Mouse (Mus musculus) heart, embryonic 11.5 days (tissue): ENCODE data around the gene Dnaja3. TPM values are rescaled to one million over a fixed set of nuclear protein-coding genes. Genes with fewer than 3 reads are reported as not detected.

Experiments
- ATAC-seq: fragments of 200-750 bp; cut with Nextera tagmentation; replicated peaks from 2 replicates; pipeline ENCODE4 v1.8.0; 2017; ENCODE audit warnings: moderate library complexity; ENCODE audit not compliant: insufficient number of reproducible peaks, low FRiP score, low TSS enrichment
- H3K27ac ChIP-seq: fragments of 300-500 bp; sonication (generic); 2 replicates; pipeline ENCODE4 v1.5.1; 2014; ENCODE audit warnings: mild to moderate bottlenecking, low read depth, low read length
- H3K27me3 ChIP-seq: fragments of 300-500 bp; sonication (generic); 2 replicates; pipeline ENCODE4 v1.6.1; 2014; ENCODE audit warnings: mild to moderate bottlenecking, low read length, mixed read lengths; ENCODE audit not compliant: control insufficient read depth, insufficient read depth
- H3K36me3 ChIP-seq: fragments of 300-500 bp; sonication (generic); 2 replicates; pipeline ENCODE4 v1.6.1; 2014; ENCODE audit warnings: mild to moderate bottlenecking, low read length, moderate library complexity, mixed read lengths; ENCODE audit not compliant: control insufficient read depth, insufficient read depth
- H3K4me1 ChIP-seq: fragments of 300-500 bp; sonication (generic); 2 replicates; pipeline ENCODE4 v1.6.1; 2014; ENCODE audit warnings: low read length; ENCODE audit not compliant: control insufficient read depth, insufficient read depth
- H3K4me2 ChIP-seq: fragments of 300-500 bp; sonication (generic); 2 replicates; pipeline ENCODE4 v1.6.1; 2014; ENCODE audit warnings: mild to moderate bottlenecking, moderate library complexity
- H3K4me3 ChIP-seq: fragments of 300-500 bp; sonication (generic); 2 replicates; pipeline ENCODE4 v1.5.1; 2014; ENCODE audit warnings: low read depth, low read length
- H3K9ac ChIP-seq: fragments of 300-500 bp; sonication (generic); 2 replicates; pipeline ENCODE4 v1.6.1; 2014; ENCODE audit warnings: mild to moderate bottlenecking, low read depth, low read length, moderate library complexity
- H3K9me3 ChIP-seq: fragments of 300-500 bp; sonication (generic); replicated peaks from 2 replicates; pipeline ENCODE4 v1.6.1; 2016; ENCODE audit warnings: low read length; ENCODE audit not compliant: control insufficient read depth
- WGBS: fragments of 180-500 bp; shearing (Covaris S2); extraction: QIAGEN DNeasy Blood & Tissue Kit; methylation state at CpG from one replicate; pipeline ENCODE4 v1.1.7; 2014; ENCODE audit not compliant: insufficient replicate concordance; 5-methylcytosine and 5-hydroxymethylcytosine counted together
- polyA plus RNA-seq: library from polyadenylated mRNA; unstranded; fragments of >200 nt; fragmentation: Nextera tagmentation; extraction: Ambion mirVana; gene quantifications from 2 replicates; pipeline ENCODE4 v1.2.1, GENCODE M21; 2014

Dnaja3 gene
- polyA plus RNA-seq, 1 experiment from 2014 or later: 63.6 TPM

DNA sequence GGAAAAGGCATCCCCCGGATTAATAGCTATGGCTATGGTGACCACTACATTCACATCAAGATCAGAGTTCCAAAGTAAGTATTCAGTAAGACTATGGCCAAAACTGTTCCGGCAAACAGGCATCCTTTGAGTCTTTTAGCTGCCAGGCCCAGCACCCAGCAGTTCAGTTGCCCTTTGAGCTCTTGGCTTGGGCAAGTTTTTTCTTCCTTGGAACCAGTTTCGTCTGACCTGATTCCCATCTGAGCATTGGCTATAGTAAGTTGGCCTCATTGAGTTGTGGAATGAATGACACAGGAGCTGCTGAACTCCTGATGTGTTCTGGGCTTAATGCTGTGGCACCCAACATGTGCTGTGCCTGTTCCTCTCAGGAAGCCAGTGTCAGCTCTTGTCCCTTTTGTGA is 61.4 kb downstream of the Dnaja3 start:
- Histone ChIP-seq H3K4me3 (no peak overlapping the region), H3K9me3 (no peaks in the 10 kb centered on the region), H3K27me3 (no peaks in the 10 kb centered on the region), H3K9ac (no peak overlapping the region), H3K36me3 (peaks cover 52% of the 10 kb centered on the region), H3K4me2 (no peak overlapping the region), H3K4me1 (no peaks in the 10 kb centered on the region), H3K27ac (no peak overlapping the region)
- WGBS: 90% methylated on average over 3 of the region's 3 CpGs
- no peak for ATAC-seq

DNA sequence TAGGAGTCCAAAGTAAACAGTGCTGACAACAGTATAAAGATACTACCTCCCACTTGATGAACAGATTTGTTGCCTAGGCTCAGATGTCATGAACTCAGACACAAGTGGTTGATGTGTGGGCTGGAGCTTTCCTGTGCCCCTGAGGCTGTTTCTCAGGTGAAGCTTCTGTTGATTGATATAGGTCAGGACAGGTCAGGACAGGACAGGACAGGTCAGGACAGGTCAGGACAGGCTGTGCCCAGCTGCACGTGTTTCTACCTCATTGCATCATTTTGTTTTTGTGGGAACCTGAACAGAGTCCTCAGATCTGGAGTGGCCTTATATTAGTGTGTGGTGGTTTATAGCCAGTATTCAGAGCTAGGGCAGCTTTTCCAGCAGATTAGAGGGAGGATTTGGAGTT is 62.9 kb downstream of the Dnaja3 start:
- no peak overlapping the region for H3K27ac ChIP-seq
- H3K4me3 ChIP-seq: no peak overlapping the region
- H3K9me3 ChIP-seq: no peaks in the 10 kb centered on the region
- peaks cover 45% of the 10 kb centered on the region for H3K36me3 ChIP-seq
- 72% methylated on average over 1 of the region's 1 CpGs for WGBS
- no peak overlapping the region for H3K4me2 ChIP-seq
- no peaks in the 10 kb centered on the region for H3K4me1 ChIP-seq
- no peak for ATAC-seq
- no peak overlapping the region for H3K9ac ChIP-seq
- H3K27me3 ChIP-seq: no peaks in the 10 kb centered on the region

DNA sequence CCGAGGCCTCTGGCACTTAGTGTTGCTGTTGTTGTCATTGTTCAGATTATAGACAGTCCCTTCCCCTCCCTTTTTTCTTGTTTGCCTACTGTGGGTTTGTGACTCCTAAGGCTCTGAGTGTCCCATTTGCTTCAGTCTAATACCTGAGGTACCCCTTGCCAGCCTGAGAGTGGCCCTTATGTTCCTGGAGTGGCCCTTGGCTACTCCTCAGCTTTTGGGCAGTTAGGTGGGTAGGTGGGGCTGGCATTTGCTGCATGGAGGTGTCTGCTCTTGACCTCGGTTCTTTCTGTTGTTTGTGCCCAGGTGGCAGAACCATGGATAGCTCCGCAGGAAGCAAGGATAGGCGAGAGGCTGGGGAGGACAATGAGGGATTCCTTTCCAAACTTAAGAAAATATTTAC is 65.8 kb downstream of the Dnaja3 start:
- Histone ChIP-seq H3K9ac (no peak overlapping the region), H3K27me3 (no peaks in the 10 kb centered on the region), H3K36me3 (peaks cover 45% of the 10 kb centered on the region), H3K9me3 (no peaks in the 10 kb centered on the region), H3K4me3 (no peak overlapping the region), H3K27ac (no peak overlapping the region), H3K4me1 (no peaks in the 10 kb centered on the region), H3K4me2 (no peak overlapping the region)
- 57% methylated on average over 4 of the region's 4 CpGs for WGBS
- no peak for ATAC-seq

- 92% methylated on average over 4 of the region's 4 CpGs for WGBS
- Histone ChIP-seq H3K4me2 (no peak overlapping the region), H3K9me3 (no peaks in the 10 kb centered on the region), H3K27ac (no peak overlapping the region), H3K4me1 (no peaks in the 10 kb centered on the region), H3K9ac (no peak overlapping the region), H3K4me3 (no peak overlapping the region), H3K27me3 (no peaks in the 10 kb centered on the region), H3K36me3 (peaks cover 35% of the 10 kb centered on the region)
- ATAC-seq: no peak
Observed at GRCm38 (mm10) chr16:4711173-4711572, 71.4 kb downstream of the Dnaja3 start.

- no peak for ATAC-seq
- Histone ChIP-seq H3K27ac (no peak overlapping the region), H3K36me3 (peaks cover 26% of the 10 kb centered on the region), H3K9ac (no peak overlapping the region), H3K4me1 (no peaks in the 10 kb centered on the region), H3K9me3 (no peaks in the 10 kb centered on the region), H3K4me3 (no peak overlapping the region), H3K4me2 (no peak overlapping the region), H3K27me3 (no peaks in the 10 kb centered on the region)
- 75% methylated on average over 17 of the region's 17 CpGs for WGBS
Observed at GRCm38 (mm10) chr16:4713861-4714710, 74.3 kb downstream of the Dnaja3 start.

- H3K36me3 ChIP-seq: peaks cover 16% of the 10 kb centered on the region
- H3K9ac ChIP-seq: peak overlapping the region; percentile 89; the same call in 1 of the 2 replicates
- ATAC-seq: no peak
- no peak overlapping the region for H3K27ac ChIP-seq
- H3K4me3 ChIP-seq: peak overlapping the region; percentile 72
- H3K4me1 ChIP-seq: no peaks in the 10 kb centered on the region
- H3K9me3 ChIP-seq: no peaks in the 10 kb centered on the region
- no peaks in the 10 kb centered on the region for H3K27me3 ChIP-seq
- peak overlapping the region; percentile 78 for H3K4me2 ChIP-seq
- 81% methylated on average over 3 of the region's 3 CpGs for WGBS
Observed at GRCm38 (mm10) chr16:4717866-4718265, 78.1 kb downstream of the Dnaja3 start.

GRCm38 (mm10) chr16:4718753-4719518 is 79.1 kb downstream of the Dnaja3 start, which contains the start of gene Nmral1:
Gene Nmral1 (minus strand): TSS chr16:4719356.
- WGBS: 13% methylated on average over 33 of the region's 33 CpGs
- no peaks in the 10 kb centered on the region for H3K9me3 ChIP-seq

DNA sequence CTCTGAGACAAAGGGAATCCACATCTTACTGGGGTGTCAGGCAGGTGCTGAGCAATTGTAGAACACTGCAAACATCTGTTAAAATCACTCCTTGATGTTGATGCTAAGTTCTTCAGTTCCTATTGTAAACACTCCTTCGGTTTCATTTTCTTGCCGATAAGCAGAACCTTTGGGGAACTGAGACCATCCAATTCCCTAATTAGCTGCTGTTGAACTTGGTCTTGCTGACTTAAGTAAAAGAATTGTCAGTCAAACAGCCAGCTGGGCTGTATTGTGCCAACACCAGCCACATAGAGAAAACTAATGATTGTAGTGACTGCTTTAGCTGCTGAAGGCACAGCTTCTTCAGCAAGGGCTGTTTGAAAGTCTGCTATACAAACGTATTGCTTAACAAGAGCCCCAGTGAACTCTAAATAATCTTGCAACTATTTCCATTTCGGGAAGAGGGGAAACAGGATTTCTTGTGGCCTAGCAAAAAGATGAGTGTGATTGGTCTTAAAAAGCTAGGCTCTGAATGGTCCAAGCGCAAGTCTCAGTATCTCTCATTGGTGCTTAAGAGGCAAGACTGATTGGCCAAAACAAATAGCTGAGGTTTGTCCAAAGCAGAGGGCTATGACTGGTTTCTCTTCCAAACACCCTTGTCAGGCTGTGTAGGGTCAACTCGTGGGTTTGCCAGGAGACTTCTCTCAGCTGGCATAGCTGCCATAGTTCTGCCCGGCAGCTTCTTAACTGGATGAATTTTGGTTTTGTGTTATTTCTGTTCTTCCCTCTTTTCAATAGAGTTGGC is 82.5 kb downstream of the Dnaja3 start:
- WGBS: 73% methylated on average over 7 of the region's 7 CpGs
- no peak for ATAC-seq
- Histone ChIP-seq H3K9me3 (no peaks in the 10 kb centered on the region), H3K4me2 (no peak overlapping the region), H3K4me3 (no peak overlapping the region), H3K27me3 (no peaks in the 10 kb centered on the region; the same call in 1 of the 2 replicates), H3K9ac (no peak overlapping the region), H3K27ac (no peak overlapping the region), H3K36me3 (no peaks in the 10 kb centered on the region), H3K4me1 (no peaks in the 10 kb centered on the region)

More at GRCm38 (mm10) chr16:4718753-4719518, 79.1 kb downstream of the Dnaja3 start, which contains the start of gene Nmral1:
- Histone ChIP-seq H3K27me3 (no peaks in the 10 kb centered on the region), H3K4me1 (no peaks in the 10 kb centered on the region), H3K9ac (peak within 1 kb of the TSS; percentile 89), H3K27ac (peak within 1 kb of the TSS; percentile 66; the same call in 1 of the 2 replicates), H3K4me2 (peak within 1 kb of the TSS; percentile 78), H3K4me3 (peak within 1 kb of the TSS; percentile 72), H3K36me3 (peaks cover 8% of the 10 kb centered on the region)
- ATAC-seq: peak; percentile 80
